Mouse (Mus musculus): ENCODE data around the gene Clpx. TPM values are rescaled to one million over a fixed set of nuclear protein-coding genes. Genes with fewer than 3 reads are reported as not detected.
"Not testable (repeated sequence)": the region's sequence is repeated elsewhere in the genome, so short reads cannot be mapped to it uniquely, and the experiment has no call there.

Clpx gene
- polyA plus RNA-seq, 1 experiment from 2014 or later: 40.6 TPM

DNA sequence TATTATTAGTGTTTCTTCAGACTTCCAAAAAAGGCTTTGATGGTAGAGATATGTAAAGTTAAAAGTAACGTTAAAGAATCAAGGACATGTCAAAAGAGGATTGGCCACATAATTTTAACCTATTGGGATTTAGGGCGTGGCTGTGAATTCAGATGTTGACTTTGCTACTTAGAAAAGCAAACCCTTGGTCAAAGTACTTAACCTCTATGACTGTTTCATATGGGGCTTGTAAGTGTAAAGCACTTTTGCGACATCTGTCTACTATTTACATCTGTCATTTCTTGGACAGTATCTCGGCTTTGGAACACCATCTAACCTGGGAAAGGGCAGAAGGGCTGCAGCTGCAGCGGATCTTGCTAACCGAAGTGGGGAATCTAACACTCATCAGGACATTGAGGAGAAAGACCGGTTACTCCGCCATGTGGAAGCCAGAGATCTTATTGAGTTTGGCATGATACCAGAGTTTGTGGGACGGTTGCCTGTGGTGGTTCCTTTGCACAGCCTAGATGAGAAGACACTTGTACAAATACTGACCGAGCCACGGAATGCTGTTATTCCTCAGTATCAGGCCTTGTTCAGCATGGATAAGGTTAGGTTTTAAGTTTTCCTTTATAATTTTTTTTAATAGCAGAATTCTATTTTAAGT is 28.3 kb downstream of the Clpx start:
- no peak for ATAC-seq (ENCODE audit: low FRiP score)
- H3K36me3 ChIP-seq: peaks cover 74% of the 10 kb centered on the region
- no peak overlapping the region for H3K9ac ChIP-seq (replicated peaks)
- no peak overlapping the region for H3K4me2 ChIP-seq
- WGBS: 91% methylated on average over 11 of the region's 11 CpGs
- H3K4me1 ChIP-seq: no peaks in the 10 kb centered on the region
- H3K4me3 ChIP-seq (replicated peaks): no peak overlapping the region
- no peaks in the 10 kb centered on the region for H3K27me3 ChIP-seq (replicated peaks)
- no peak overlapping the region for H3K27ac ChIP-seq (replicated peaks)
- no peaks in the 10 kb centered on the region for H3K9me3 ChIP-seq (replicated peaks)

DNA sequence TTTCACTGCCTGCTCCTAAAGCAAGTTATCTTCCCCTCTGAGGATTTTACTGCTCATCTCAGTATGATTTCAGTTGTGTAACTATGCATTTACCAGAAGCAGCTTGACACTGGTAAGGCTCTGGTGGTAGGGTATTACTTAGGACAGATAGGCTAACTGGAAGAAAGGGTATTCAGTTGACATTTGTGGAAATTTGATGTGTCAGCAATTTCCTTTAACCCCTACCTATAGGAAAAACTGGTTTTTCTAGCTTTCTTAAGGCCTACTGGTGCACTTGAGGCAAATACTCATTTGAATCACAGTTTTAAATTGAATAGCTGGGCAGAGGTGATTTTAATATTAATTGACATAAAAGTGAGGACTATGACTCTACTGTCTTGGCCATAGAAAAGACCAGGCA is 31.9 kb downstream of the Clpx start:
- Histone ChIP-seq H3K4me3 (replicated peaks) (no peak overlapping the region), H3K4me2 (no peak overlapping the region), H3K27ac (replicated peaks) (no peak overlapping the region), H3K9ac (replicated peaks) (no peak overlapping the region), H3K36me3 (peaks cover 64% of the 10 kb centered on the region), H3K9me3 (replicated peaks) (no peaks in the 10 kb centered on the region), H3K4me1 (no peaks in the 10 kb centered on the region), H3K27me3 (replicated peaks) (no peaks in the 10 kb centered on the region)
- ATAC-seq (ENCODE audit: low FRiP score): no peak

DNA sequence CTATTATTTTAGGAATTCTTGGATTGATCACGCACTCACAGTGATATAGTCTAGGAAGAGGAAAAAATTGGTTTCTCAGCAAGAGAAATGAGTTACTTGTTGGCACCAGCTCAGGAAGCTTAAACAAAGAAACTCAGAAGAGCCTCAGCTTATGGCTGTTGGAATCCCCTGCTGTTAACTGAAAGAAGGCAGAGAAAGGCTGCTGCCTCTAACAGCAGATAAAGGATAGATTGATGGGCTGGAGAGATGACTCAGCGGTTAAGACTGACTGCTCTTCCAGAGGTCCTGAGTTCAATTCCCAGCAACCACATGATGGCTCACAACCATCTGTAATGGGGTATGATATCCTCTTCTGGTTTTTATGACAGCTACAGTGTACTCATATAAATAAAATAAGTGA is 33.3 kb downstream of the Clpx start:
- Histone ChIP-seq H3K9me3 (replicated peaks) (no peaks in the 10 kb centered on the region), H3K36me3 (peaks cover 59% of the 10 kb centered on the region), H3K4me1 (no peaks in the 10 kb centered on the region), H3K27ac (replicated peaks) (no peak overlapping the region), H3K4me2 (no peak overlapping the region), H3K27me3 (replicated peaks) (no peaks in the 10 kb centered on the region), H3K9ac (replicated peaks) (no peak overlapping the region), H3K4me3 (replicated peaks) (no peak overlapping the region)
- 87% methylated on average over 2 of the region's 2 CpGs for WGBS
- ATAC-seq (ENCODE audit: low FRiP score): no peak

DNA sequence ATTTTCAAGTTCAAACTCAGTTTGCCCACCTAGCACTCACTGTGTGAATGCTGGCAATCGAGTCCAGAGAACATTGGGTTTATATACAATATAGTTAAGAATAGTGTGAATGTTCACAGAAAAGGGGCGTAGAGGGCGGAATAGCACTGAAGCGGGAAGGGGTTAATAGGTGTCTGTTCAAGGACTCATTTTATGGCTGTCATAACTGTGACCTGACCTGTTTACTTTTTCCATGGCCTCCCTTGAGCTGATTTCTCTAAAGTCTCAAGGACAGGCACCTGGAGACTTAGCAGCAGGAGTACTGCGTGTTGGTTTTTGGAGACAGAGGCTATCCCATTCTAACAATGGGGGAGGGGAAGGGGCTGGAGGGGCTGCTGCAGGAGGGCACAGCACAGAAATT is 39.9 kb downstream of the Clpx start:
- Histone ChIP-seq H3K4me1 (no peaks in the 10 kb centered on the region), H3K27me3 (replicated peaks) (no peaks in the 10 kb centered on the region), H3K9me3 (replicated peaks) (no peaks in the 10 kb centered on the region), H3K4me2 (no peak overlapping the region), H3K9ac (replicated peaks) (no peak overlapping the region), H3K36me3 (peaks cover 7% of the 10 kb centered on the region; the same call in 1 of the 2 replicates), H3K4me3 (replicated peaks) (no peak overlapping the region), H3K27ac (replicated peaks) (no peak overlapping the region)
- ATAC-seq (ENCODE audit: low FRiP score): no peak
- 87% methylated on average over 5 of the region's 5 CpGs for WGBS

DNA sequence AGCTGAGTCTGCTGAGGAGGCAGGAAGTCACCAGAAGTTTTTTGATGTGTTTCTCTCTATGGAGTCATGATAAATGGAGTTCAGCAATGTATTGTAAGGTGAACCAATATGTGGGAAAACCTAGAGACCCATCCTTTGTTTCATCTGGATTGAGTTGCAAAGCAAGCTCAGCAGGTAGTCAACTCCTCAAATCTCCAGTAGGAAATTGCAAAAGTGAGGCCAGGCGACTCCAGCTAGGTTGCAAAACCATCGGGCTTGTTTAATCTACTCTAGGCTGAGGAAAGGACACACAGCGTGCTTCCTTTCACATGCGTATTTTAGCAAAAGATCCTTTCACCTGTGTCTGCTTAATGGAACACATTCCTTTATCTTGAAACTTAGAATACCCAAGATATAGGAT is 45.1 kb downstream of the Clpx start:
- no peaks in the 10 kb centered on the region for H3K4me1 ChIP-seq
- no peak overlapping the region for H3K9ac ChIP-seq (replicated peaks)
- no peak for ATAC-seq (ENCODE audit: low FRiP score)
- WGBS: 89% methylated on average over 4 of the region's 4 CpGs
- no peaks in the 10 kb centered on the region for H3K9me3 ChIP-seq (replicated peaks)
- H3K4me2 ChIP-seq: no peak overlapping the region
- H3K27me3 ChIP-seq (replicated peaks): no peaks in the 10 kb centered on the region
- no peak overlapping the region for H3K4me3 ChIP-seq (replicated peaks)
- no peaks in the 10 kb centered on the region for H3K36me3 ChIP-seq
- H3K27ac ChIP-seq (replicated peaks): no peak overlapping the region

DNA sequence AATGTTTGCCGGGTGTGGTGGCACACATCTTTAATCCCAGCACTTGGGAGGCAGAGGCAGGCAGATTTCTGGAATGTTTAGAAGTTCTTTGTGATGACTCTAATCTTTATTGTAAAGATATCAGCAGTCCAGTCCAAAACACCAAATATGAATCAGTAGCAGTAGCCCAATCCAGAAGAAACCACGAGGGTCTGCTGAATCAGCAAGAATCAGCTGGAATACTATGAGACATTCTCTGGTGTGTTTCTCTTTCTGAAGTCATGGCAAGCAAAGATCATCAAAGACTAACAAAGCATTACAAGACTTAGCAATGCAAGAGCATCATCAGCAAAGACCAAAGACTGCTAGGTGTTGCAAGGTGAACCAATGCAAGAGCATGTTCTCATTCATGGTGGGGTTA is 46.4 kb downstream of the Clpx start:
- no peak overlapping the region for H3K27ac ChIP-seq (replicated peaks)
- 0 out of 2 replicates have a peak, but pooled peaks cover 3% of the 10 kb centered on the region for H3K4me1 ChIP-seq
- ATAC-seq (ENCODE audit: low FRiP score): no peak
- H3K4me3 ChIP-seq (replicated peaks): no peak overlapping the region
- H3K27me3 ChIP-seq (replicated peaks): no peaks in the 10 kb centered on the region
- H3K9ac ChIP-seq (replicated peaks): no peak overlapping the region
- H3K36me3 ChIP-seq: no peaks in the 10 kb centered on the region
- 90% methylated on average over 2 of the region's 2 CpGs for WGBS
- H3K9me3 ChIP-seq (replicated peaks): no peaks in the 10 kb centered on the region
- no peak overlapping the region for H3K4me2 ChIP-seq

DNA sequence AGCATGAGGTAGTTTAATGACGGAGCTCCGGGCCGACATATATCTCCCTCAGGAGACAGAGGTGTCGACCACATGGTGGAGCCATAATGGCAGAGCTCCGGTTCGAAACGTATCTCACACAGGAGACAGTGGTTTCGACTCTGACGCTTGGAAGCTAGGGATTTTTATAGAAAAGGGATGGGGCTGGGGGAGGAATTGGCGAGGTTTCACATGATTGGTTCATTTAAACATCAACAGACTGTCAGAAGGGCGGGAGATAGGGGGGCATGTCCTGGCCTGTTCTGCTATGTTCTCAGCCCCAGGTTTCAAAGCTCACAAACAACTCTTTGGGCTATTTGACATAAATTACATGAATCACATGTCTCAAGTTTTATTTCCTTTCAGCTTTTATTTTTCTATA is 51.4 kb downstream of the Clpx start:
- 44% methylated on average over 11 of the region's 11 CpGs for WGBS
- H3K9ac ChIP-seq (replicated peaks): peak overlapping the region; percentile 94
- H3K4me1 ChIP-seq: peaks cover 32% of the 10 kb centered on the region
- H3K4me2 ChIP-seq: peak overlapping the region; percentile 85
- peak overlapping the region; percentile 95 for H3K27ac ChIP-seq (replicated peaks)
- H3K27me3 ChIP-seq (replicated peaks); H3K36me3 ChIP-seq; H3K9me3 ChIP-seq (replicated peaks): not testable (repeated sequence)
- ATAC-seq (ENCODE audit: low FRiP score): peak; percentile 55
- peak overlapping the region; percentile 73 for H3K4me3 ChIP-seq (replicated peaks)

DNA sequence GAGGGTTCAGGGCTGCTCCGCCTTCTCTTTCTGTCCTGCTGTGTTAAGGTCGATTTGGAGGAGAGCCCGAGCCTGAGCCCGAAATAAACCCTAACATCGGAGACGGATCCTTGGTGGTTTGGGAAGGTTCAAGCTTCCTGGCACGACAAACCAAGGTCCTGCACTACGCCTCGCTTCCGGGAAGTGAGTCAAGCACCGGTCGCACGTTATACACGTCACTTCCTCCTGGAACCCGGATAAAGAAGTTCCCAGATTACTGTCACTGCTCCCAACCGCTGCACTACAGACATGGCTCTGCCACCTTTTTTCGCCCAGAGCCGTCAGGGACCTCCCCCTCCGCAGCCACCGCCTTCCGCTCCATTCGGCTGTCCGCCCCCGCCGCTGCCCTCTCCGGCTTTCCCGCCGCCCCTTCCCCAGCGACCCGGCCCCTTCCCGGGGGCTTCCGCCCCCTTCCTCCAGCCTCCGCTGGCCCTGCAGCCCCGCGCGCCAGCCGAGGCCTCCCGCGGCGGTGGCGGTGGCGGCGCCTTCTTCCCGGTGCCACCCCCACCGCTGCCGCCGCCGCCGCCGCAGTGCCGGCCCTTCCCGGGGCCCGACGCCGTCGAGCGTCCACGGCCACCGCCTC is 51.9 kb downstream of the Clpx start, which contains the start of gene Pdcd7:
Gene Pdcd7, plus strand, starts transcription at position 251 of the 622 bp plus-strand sequence.
- H3K4me2 ChIP-seq: peak within 1 kb of the TSS; percentile 85

DNA sequence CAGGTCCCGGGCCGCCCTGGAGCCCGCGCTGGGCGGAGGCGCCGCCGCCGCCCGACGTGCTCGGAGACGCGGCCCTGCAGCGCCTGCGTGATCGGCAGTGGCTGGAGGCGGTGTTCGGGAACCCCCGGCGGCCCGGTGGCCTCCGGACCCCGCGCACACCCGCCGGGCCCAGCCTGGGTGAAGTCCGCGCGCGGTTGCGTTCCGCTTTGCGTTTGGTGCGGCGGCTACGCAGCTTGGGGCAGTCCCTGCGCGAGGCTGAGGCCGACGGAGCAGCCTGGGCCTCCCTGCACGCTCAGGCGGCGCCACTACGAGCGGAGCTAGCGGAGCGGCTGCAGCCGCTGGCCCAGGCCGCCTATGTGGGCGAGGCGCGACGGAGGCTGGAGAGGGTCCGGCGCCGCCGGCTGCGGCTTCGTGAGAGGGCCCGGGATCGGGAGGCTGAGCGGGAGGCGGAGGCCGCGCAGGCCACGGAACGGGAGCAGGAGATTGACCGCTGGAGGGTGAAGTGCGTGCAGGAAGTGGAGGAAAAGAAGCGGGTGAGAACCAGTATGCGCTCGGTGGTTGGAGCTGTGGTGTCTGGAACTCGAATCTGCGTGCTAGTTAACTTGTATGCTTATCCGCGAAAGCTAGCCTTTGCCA is 52.5 kb downstream of the Clpx start:
- H3K4me1 ChIP-seq: peaks cover 32% of the 10 kb centered on the region
- peak; percentile 63 for ATAC-seq (ENCODE audit: low FRiP score)
- no peaks in the 10 kb centered on the region for H3K9me3 ChIP-seq (replicated peaks)
- H3K9ac ChIP-seq (replicated peaks): peak overlapping the region; percentile 94
- WGBS: under 1% methylated on average over 76 of the region's 77 CpGs
- H3K27ac ChIP-seq (replicated peaks): peak overlapping the region; percentile 95
- H3K4me3 ChIP-seq (replicated peaks): peak overlapping the region; percentile 73
- peak overlapping the region; percentile 85 for H3K4me2 ChIP-seq
- no peaks in the 10 kb centered on the region for H3K27me3 ChIP-seq (replicated peaks)
- H3K36me3 ChIP-seq: no peaks in the 10 kb centered on the region

More for the DNA sequence above, 51.9 kb downstream of the Clpx start, which contains the start of gene Pdcd7:
- Histone ChIP-seq H3K4me3 (replicated peaks) (peak within 1 kb of the TSS; percentile 73), H3K4me1 (peaks cover 32% of the 10 kb centered on the region), H3K27me3 (replicated peaks) (no peaks in the 10 kb centered on the region), H3K9ac (replicated peaks) (peak within 1 kb of the TSS; percentile 94), H3K9me3 (replicated peaks) (no peaks in the 10 kb centered on the region), H3K36me3 (no peaks in the 10 kb centered on the region), H3K27ac (replicated peaks) (peak within 1 kb of the TSS; percentile 95)
- WGBS: under 1% methylated on average over 47 of the region's 59 CpGs
- ATAC-seq (ENCODE audit: low FRiP score): peak; percentile 97

DNA sequence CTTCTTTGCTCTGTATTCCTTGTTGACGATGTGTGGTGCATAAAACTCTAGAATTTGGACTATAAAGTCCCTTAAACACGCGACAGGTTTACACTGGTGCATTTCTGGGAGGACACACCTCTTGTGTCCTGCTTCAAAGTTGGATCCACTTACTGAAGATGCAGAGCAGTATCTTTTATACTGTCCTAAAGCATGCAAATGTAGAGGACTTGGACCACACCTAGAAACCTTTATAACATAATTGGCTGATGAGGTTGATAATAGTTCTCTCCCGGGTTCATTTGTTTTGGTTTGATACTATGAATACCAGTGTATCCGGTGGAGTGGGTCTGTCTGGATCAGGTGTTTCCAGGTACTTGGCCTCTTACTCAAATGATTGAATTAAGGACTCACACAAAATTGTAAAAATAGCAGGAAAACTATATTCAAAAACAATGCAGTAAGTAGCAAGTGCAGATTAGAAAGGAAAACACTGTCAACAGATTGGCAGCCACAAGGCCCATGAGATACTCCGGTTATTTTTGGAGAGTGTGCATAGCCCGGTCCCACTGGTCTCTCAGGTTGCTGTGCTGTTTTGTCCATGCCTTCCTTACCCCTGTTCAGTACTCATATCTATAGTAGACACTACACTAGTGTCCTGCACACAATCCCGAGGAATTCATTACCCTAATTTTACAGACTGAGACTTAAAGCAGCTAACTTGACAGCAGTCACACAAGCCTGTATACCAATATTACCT is 53.2 kb downstream of the Clpx start:
- H3K9ac ChIP-seq (replicated peaks): peak overlapping the region; percentile 94
- WGBS: 50% methylated on average over 8 of the region's 8 CpGs
- no peaks in the 10 kb centered on the region for H3K27me3 ChIP-seq (replicated peaks)
- peak overlapping the region; percentile 85 for H3K4me2 ChIP-seq
- no peaks in the 10 kb centered on the region for H3K36me3 ChIP-seq
- H3K27ac ChIP-seq (replicated peaks): no peak overlapping the region; the same call in 1 of the 2 replicates
- no peak for ATAC-seq (ENCODE audit: low FRiP score)
- peak overlapping the region; percentile 73 for H3K4me3 ChIP-seq (replicated peaks)
- no peaks in the 10 kb centered on the region for H3K9me3 ChIP-seq (replicated peaks)
- peaks cover 32% of the 10 kb centered on the region for H3K4me1 ChIP-seq

DNA sequence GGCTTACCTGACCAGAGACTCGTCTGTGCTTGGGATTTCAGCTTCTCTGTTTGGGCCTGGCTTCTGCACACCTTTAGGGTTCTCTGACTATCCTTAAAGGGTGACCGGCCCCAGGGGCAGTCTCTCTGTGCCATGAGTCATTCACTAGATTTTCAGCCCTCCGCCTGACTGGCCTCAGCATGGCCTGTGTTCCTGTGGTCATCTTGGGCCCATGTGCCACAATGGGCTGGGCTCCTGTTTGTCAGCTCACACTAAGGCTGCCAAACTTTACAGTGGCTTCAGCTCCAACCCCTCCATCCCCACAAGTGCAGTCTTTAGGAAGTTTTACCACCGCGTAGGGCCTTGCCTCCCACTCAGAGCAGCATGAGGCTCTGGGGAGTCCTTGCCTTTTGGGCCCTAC is 59.2 kb downstream of the Clpx start:
- Histone ChIP-seq H3K4me1 (peaks cover 13% of the 10 kb centered on the region), H3K36me3 (peaks cover 40% of the 10 kb centered on the region), H3K4me2 (no peak overlapping the region), H3K27ac (replicated peaks) (no peak overlapping the region), H3K27me3 (replicated peaks) (no peaks in the 10 kb centered on the region), H3K4me3 (replicated peaks) (no peak overlapping the region), H3K9me3 (replicated peaks) (no peaks in the 10 kb centered on the region), H3K9ac (replicated peaks) (no peak overlapping the region)
- ATAC-seq (ENCODE audit: low FRiP score): no peak
- 90% methylated on average over 5 of the region's 5 CpGs for WGBS
